Mouse (Mus musculus): ENCODE measurements around the gene Sms. TPM values are rescaled to one million over a fixed set of nuclear protein-coding genes. Genes with fewer than 3 reads are reported as not detected.
A peak's percentile ranks its signal among the peaks of the same experiment; 100 is the strongest.

Gene Sms
- 10 to 100 TPM; 39.6 to 56.5 TPM for total RNA-seq (2021)
- long read RNA-seq, experiment 1, transcript Sms-201 (11 exons, 3,717 nt), result major isoform, 29 of 36 reads
- long read RNA-seq, experiment 1, partial matches to known transcripts, result 2 of 36 reads
- long read RNA-seq, experiment 1, other reads (novel, unspliced or antisense), result 5 of 36 reads
- long read RNA-seq, experiment 2, transcript Sms-201 (11 exons, 3,717 nt), result major isoform, 13 of 15 reads
- long read RNA-seq, experiment 2, partial matches to known transcripts, result 2 of 15 reads
- long read RNA-seq, experiment 2, other reads (novel, unspliced or antisense), result 0 of 15 reads

GRCm38 (mm10) chrX:157491944-157492726 is at the start of gene Sms:
Gene Sms (minus strand): TSS chrX:157492287.
- DNase-seq, result peak; percentile 67 to 71

GRCm38 (mm10) chrX:157506400-157506799 is 14.3 kb upstream of the Sms start:
- no peak for DNase-seq

GRCm38 (mm10) chrX:157504506-157504905 is 12.4 kb upstream of the Sms start:
- peak in 1 of 2 experiments; percentile 4 for DNase-seq

GRCm38 (mm10) chrX:157501871-157502270 is 9.8 kb upstream of the Sms start:
- no peak for DNase-seq

- no peak for DNase-seq
Measured at GRCm38 (mm10) chrX:157500004-157500403, 7.9 kb upstream of the Sms start.

DNA sequence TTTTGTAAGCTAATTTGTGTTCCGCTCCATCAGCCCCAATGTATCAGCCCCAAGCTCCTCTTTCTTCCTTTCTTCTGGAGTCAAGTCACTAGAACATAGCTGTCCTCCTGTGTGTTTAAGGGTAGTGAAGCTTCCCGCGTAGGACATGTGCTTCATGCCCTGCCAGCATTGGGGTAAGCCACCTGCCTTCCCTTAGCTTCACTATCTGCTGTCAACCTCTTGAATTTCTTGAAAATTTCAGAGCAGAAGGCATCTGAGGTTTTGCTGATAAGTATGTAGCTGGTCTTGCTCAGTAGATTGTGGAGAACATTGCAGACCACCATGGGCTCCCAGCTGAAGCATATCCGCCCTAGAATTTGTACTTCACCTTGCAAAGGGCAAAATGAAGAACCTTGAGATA is 1.1 kb upstream of the Sms start:
- no peak for DNase-seq

- peak; percentile 31 to 33 for DNase-seq
Measured at GRCm38 (mm10) chrX:157491145-157491935, 747 bp downstream of the Sms start.

DNA sequence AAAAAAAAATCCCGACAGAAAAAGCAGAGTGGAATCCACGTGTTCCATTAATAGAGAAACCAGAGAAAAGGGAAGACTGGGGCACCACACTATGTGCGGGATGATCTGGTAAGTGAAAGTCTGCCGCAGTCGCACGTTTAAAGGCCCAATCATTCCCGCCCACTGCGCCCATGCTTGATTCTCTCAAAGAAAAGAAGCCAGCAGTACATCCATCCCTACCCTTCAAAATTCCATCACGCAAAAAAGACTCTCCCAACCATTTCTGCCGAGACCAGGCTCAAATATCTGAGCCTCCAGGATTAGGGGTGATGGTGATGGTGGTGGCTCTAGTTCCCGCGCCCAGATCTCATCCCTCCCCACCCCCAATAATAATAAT is 1.3 kb downstream of the Sms start:
- peak in 1 of 2 experiments; percentile 13 for DNase-seq

DNA sequence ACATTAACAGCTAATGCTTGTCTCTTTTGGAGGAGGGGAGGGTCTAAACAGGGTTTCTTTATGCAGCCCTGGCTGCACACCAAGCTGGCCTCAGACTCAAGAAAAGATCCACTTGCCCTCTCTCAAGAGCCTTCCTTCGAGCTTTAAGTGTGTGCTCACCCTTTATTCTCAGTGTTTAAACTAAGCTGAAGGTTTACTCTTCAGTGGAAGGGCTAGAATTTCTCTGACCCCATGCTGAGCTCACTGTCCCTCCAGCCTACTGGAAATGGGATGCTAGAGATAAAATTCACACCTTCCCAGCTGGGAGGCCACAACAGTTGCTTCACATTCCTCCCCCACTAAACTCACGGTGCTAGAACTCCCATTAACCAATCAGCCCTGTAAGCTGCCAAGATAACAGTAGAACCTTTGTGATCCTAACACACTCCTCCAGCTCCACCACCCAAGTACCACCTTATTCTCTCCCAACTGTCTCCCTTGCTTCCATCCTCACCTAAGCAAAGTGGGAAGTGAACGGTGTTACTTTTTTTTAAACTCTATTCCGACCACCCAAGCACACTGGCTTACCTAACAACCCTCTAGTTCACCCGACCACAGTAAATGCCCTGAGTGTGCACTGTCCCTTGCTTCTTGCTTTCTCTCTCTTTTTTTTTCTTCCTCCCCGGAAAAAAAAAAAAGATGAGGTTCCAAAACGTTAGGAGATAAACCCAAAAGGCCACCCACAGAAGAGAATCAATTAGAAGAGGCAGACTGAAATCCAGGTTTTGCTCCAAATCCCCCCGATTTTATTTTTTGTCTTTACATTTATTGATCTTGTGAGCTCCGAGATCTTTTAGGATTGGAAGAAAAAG is 2.0 kb downstream of the Sms start:
- no peak for DNase-seq

GRCm38 (mm10) chrX:157488831-157489230 is 3.3 kb downstream of the Sms start:
- DNase-seq, result no peak

GRCm38 (mm10) chrX:157486765-157487164 is 5.3 kb downstream of the Sms start:
- DNase-seq, result peak; percentile 20 to 49

GRCm38 (mm10) chrX:157482842-157483241 is 9.2 kb downstream of the Sms start:
- DNase-seq, result no peak

DNA sequence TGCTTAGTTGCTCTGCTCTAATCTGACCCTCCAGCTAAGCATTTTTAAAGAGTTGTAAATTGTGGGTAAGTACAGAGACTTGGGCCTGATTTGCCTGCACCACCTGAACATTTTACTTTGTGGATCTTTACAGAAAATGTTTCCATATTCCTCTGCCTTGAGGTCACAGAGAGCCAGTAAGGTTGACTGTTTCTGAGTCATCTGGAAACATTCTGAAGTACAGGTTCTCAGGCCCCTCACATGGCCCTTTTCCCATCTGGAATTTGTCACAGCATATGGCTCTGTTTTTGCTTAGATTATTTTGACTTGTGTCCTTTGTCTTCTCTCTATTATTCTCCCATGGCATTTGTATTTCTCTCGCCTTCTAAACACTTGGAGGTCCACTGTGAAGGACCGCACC is 10.2 kb downstream of the Sms start:
- no peak for DNase-seq

- peak in 1 of 2 experiments; percentile 1 for DNase-seq
Measured at GRCm38 (mm10) chrX:157477328-157477727, 14.8 kb downstream of the Sms start.

DNA sequence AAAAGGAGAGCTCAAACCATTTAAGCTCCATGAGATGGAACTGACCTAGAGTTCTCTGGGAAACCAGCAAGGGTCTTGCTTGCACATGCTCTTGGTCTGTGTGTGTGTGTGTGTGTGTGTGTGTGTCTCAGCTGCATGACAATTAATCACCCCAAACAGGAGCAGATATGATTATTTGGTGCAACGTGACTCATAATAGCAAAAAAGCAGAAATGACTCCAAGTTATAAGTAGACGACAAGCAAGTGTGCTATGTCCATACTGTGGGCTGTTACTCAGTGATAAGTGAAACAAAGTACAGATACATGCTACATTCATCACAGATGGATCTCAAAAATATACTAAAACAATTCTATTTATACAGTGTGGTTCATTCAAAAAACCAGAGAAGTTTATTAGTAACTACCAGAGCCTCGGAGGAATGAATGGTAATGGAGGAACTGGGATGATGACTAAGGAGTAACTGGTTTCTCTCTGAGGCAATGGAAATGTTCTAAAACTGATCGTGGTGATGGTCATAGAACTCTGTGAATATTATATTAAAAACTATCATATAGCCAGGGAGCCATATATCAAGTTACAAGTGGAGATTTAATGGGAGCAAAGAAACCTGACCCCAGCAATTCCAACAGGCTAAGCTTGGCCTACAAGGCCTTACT is 15.8 kb downstream of the Sms start:
- no peak for DNase-seq

DNA sequence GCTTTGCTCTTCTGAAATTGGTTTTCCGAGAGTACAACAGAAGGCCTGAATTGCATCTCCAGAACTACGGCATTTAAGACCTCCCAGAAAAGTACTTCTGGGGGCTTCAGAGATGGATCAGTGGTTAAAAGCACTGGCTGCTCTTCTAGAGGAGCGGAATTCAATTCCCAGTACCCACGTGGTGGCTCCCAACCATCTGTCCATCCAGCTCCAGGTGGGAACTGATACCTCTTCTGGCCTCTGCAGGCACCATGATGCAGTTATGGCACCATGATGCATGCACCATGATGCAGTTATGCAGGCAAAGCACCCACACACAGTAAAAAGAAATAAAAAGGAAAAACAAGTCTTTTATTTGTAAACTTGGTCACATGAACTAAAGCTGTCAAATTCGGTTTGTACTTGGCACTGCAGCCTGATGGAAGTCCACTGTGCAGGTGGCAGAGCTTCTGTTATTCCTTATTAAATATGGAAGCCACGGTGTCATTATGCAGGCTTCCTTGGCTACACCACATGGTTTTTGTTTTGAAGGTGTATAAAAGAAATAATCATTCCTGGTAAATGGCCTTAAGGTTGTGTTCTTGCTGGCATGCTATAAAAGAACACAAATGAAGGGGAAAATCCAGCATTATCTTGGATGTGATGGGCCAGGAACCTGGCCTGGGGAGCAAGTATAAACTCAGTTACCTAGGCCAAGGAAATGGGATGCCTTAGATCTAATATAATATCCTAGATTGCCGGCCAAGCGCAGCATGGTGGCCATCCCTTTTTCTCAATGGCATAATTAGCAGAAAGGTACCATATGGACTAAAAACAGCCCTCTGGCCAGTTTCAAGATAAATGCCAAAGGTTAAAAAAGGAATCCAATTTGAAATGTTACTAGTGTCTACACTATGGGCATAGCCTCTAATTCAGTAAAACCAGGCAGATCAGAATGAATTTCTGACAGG is 20.1 kb downstream of the Sms start:
- no peak for DNase-seq

GRCm38 (mm10) chrX:157468795-157469194 is 23.3 kb downstream of the Sms start:
- no peak for DNase-seq

GRCm38 (mm10) chrX:157468055-157468454 is 24.0 kb downstream of the Sms start:
- DNase-seq, result no peak

DNA sequence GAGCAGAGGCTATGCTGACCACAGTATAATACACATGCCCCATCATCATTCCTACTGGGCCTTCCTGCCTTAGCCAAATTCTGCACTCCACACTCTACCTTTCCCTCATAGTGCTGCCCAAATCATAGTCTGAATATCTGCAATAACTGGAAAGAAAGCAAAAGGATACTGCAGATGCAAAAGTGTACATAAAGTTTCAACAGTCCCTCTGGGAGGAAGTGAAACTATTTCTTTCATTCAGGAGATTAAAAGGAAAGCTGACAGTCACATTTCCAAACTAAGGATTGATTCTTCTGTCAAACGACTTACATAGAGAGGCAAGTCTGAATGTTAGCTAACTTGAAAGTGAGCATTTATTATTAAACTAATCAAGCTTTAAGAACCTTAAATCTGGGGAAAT is 26.1 kb downstream of the Sms start:
- no peak for DNase-seq

DNA sequence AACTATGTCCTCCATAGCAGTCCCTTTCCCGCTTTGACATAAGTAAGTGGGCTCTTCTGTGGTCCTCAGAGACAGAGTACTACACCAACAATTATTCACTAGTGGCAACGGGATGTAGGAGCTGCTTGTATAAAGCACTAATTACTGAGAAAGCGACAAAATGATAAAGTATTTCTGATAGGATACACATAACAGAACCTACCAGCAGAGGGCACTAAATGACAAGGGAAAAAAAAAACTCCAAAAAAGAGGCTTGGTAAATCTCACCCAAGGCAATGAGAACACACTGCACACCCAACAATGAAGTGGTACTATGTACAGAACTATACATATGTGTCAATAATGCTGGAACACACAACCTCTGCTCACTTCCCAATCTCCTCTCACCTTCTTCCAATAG is 29.4 kb downstream of the Sms start:
- DNase-seq, result peak; percentile 0 to 35

Data from heart, adult 18-20 months (tissue).